Mouse (Mus musculus) urinary bladder, postnatal 36 days (tissue): ENCODE data around the gene Zmynd10.
"Not testable (repeated sequence)": the region's sequence is repeated elsewhere in the genome, so short reads cannot be mapped to it uniquely, and the experiment has no call there.

Source experiments
- DNase-seq, 2 experiments: peaks; one replicate each; pipeline ENCODE4 v3.0.0; 2022; ENCODE audit warnings: low spot score in 2 of 2, mixed read lengths in 1 of 2

Gene Zmynd10

DNA sequence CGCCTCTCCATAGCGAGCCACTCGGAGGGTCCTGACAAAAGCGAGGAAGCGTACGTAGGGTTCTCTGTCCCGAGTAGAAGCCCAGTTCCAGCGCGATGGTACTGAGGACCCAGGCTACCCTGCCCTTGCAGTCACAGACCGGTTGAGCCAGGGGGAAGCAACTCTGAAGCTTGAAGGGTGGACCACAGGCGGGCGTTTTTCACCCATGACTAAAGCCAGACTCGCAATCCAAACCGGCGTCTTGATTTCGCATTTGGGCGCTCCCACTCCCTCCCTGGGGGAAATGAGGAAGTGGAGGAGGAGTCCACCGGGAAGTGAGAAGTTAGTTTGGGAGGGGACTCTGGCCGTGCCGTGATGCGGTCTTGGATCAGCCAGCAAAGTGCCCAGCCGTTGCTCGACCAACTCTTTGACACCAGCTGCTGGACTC is 7.9 kb downstream of the Zmynd10 start:
- DNase-seq, result peak in 1 of 2 experiments; percentile 76

DNA sequence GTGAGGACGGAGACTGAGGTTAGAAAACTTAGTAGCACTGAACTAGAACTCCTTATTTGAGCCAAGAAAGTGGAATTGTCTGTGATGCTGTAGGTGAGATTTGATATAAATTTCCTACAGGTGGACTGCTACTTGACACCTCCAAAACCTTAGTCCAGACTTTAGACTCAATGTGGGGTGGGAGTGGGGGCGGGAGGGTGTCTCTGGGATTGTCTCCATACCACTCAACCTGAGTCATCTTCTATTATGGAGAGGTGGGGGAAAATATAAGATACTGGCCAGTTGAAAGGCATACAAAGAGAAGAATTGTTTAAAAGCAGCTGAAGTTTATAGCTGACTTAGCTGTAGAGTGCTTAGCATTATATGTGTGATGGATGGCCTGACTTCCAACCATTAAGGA is 8.6 kb downstream of the Zmynd10 start:
- DNase-seq, result no peak

DNA sequence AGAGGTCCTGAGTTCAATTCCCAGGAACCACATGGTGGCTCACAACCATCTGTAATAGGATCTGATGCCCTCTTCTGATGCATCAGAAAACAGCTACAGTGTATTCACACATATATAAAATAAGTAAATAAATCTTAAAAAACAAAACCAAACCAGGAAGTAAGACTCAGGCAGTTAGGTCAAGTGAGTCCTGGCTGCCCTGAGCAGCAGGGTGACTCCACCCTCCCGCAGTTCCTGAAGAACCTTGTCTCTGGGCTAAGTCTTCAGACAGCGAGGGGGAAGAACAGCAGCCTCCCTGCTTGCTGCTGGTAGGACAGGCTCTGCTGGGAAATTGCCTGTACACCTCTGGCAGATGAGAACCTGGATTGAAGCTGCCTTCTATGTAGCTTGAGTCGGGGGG is 9.2 kb downstream of the Zmynd10 start:
- no peak for DNase-seq

DNA sequence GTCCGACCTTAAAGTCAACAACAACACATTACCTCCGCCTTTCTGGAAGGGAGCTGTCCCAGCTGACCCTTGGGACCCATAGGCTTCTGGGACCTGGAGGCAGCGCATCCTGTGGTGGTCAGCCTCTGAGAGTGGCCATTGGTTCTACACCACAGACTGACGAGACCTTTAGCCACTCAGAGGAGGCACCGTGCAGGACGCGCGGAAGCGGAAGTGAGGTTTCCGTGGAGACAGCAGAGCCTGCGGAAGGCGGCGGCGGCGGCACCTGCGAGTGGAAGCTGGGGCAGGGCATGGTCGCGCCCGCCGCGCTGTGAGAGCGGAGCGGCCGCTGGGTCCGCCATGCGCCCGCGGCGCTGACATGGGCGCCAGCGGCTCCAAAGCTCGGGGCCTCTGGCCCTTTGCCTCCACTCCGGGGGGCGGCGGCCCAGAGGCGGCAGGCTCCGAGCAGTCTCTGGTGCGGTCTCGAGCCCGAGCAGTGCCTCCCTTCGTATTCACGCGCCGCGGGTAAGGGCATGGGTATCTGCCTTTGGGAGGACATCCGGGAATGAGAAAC is 16.0 kb downstream of the Zmynd10 start, which contains the start of gene Tusc2:
TSS of gene Tusc2 (plus strand) at position 227 of the 553 bp plus-strand sequence.
- peak; percentile 89 to 95 for DNase-seq

DNA sequence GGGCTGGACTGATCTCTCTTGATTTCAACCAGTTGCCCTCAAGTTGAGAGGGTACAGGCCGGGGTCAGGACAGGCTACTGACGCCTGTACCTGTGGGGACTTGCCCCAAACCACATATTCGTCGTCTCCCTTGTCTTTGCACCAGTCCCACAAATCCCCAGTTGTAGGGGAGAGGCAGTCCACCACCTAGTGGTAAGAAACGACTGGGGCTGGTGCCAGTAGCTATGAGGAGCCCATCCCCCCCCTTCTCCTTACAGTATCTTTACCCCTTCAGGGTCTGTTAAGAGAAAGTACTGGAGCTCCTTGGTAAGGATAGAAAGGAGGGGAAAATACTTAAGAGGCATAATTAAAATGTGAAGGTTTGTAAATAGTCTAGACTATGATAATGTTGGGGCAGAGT is 18.5 kb downstream of the Zmynd10 start:
- not testable (repeated sequence) for DNase-seq

DNA sequence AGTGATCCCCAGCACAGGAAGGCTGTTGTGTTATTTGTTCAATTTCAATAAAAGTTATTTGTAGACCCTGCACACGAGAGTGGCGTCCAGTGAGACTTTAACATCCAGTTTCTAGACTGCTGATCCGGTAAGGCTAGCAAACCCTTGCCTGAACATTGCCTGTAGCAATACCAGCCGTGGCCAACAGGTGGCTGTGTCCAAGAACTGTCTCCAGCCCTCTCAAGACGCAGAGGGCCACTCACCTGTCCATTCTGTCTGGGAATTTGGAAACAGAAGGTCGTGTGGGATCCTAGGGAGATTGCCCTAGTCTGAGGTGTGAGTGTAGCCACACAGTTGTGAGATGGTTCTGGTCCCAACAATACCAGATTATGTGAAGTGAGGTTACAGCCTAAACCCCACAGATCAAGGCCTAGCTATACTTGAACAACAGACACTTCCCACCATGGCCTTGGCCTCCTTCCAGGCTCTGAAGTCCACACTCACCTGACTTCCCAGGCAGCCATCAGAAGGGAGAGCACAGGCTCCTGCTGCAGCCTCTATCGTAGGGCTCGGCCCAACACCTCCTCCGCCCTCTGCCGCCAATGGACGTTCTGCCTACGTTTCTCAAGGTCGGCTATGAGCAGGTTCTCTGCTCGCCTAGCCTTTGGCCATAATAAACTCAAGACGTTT is 19.1 kb downstream of the Zmynd10 start:
- DNase-seq, result peak; percentile 76 to 85

DNA sequence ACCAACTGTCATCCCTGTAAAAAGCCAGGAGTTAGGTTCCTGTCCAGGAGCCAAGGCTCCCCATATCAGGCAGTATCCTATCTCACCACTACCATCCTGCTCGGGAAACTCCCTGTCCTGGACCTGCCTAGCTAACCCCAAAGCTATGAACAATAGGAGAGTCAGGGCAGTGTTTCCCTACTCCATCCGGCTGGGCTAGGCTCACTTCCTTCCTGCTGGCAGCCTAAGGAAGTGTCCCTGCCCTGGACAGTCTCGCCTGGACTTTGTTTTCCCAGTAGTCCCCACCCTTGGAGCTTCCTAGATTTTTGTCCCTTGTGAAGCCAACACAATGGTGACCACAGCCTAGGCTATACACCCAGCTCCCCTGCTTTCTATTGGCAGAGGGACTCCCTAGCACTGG is 19.8 kb downstream of the Zmynd10 start:
- DNase-seq, result no peak

DNA sequence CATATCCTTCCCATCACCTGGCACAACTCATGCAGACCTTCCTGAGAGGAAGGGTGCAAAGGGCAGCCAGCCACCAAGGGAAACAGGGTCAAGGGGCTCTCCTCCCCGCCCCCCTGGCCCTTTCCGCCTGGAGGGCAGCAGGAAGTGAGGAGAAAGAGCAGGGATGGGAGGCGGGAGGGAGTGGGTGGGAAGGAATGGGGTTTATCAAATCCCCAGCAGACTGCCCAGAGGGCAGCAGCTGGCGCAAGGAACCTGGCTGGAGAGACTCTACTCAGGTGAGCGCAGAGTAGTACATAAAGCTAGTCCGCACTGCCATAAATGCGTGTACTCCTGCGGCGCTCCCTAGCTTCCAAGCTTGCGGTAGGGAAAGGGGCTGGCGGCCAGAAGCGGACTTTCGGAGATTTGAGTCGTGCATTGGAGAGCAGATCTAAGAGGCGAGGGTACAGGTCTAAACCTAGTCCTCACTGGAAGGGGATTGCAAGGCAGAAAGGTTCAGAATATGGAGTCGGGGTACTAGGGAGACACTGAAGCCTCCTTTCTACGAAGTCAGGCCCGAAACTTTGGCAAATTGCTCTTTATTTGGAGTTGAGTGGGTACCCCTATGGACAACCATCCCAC is 20.7 kb downstream of the Zmynd10 start, which contains the start of gene Hyal2:
TSS of gene Hyal2 (plus strand) at position 244 of the 618 bp plus-strand sequence.
- peak in 1 of 2 experiments; percentile 40 for DNase-seq

DNA sequence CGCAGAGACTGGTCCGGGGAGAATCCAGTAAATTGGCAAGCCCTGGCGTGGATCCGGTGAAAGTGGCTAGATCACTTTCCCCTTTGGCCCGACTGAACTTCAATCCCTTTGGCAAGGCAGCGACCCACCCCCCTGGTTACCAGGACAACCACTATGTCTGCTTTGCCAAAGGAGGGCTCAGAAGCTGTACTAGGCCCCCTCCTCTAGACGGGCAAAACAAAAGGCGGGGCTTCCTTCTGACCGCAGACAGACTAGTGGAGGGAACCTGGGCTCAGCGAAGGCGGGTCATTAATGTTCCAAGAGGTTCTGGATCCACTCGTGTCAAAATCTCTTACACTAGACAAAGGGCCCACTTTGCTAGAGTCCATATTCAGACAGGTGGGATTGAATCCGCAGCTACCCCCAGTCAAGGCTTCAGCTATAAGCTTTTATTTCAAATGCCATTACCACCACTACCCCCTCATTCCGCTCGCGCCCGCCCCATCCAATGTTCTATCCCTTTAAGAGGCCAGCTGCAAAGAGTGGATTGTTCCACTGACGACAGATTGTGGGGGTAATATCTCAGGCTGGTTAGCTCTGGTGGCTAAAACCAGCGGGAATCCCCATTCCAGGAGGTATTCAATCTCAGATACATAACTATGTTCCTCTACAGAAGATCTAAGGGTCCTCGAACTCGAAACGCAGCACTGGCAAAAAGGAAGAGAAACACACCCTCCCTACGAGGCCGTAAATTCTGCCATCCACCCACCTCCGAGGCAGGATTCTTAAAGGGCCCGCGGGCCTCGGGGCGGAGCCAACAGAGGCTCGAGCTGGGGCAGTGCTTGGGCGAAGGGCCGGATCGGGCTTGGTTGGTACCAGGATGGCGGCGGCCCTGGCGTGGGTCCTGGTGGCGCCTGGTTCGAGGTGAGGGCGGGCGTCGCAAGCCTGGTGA is 21.5 kb downstream of the Zmynd10 start:
- DNase-seq, result peak; percentile 79 to 88

DNA sequence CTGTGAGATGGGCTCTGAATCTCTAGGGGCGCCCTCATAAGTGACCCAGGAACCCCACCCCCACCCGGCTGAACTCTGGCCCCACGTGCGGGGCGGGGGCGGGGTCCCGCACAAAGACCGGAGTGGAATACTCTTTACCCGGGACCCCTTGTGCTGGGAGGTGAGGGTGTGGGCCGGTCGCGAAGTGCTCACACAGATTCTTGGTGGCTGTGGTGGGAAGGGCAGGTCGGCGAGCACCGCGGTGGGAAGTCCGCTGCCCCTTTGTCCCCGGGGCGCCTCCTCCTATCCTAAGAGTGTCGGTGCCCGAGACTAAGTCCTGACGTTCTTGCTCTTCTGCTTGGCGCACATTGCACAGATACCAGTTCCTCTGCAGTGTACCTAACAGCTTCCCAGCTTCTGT is 22.2 kb downstream of the Zmynd10 start:
- DNase-seq, result no peak

DNA sequence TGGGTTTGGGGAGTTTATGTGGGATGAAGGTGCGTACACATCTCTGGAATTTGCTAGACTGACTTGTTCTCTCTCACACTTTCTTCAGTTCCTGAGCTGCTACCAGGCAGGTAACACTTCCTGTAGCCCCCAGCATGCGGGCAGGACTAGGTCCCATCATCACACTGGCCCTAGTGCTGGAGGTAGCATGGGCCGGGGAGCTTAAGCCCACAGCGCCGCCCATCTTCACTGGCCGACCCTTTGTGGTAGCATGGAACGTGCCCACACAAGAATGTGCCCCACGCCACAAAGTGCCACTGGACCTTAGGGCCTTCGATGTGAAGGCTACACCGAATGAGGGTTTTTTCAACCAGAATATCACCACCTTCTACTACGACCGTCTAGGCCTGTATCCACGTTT is 22.9 kb downstream of the Zmynd10 start:
- no peak for DNase-seq

DNA sequence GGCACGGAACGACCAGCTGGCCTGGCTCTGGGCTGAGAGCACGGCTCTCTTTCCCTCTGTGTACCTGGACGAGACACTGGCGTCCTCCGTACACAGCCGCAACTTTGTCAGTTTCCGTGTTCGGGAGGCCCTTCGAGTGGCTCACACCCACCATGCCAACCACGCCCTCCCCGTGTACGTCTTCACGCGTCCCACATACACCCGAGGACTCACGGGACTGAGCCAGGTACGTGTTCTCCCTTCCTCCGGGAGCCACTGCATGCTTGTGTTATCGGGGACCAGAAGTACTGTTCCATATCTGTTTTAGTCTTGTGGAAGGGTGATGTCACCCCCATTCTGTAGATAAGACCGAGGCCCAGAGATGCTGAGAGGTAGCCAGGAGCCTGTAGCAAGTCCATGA is 23.7 kb downstream of the Zmynd10 start:
- no peak for DNase-seq

DNA sequence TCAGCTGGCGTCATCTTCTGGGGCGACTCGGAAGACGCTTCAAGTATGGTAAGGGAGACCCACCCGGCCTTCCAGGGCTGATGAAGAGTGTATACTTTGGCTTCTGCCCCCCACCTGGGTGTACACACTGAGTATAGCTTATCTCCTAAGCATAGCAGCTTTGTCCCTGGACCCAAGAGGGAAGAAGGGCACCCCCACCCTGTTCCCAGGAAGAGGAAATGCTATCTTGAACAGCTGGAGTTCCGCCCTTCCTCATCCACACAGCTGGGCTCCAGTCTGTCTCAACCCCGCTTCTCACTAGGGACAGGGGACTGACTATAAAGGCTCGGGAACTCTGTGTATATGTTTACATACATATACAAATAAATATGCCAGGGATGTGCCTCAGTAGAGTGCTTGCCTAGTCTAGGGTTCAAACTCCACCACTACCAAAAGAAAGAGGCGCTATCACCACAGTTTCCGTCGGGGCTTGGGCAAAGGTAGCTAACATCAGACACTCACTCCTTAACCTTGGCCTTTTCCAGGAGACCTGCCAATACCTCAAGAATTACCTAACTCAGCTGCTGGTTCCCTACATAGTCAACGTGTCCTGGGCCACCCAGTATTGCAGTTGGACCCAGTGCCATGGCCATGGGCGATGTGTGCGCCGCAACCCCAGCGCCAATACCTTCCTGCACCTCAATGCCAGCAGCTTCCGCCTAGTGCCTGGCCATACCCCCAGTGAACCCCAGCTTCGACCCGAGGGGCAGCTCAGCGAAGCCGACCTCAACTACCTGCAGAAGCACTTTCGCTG is 24.6 kb downstream of the Zmynd10 start:
- no peak for DNase-seq

DNA sequence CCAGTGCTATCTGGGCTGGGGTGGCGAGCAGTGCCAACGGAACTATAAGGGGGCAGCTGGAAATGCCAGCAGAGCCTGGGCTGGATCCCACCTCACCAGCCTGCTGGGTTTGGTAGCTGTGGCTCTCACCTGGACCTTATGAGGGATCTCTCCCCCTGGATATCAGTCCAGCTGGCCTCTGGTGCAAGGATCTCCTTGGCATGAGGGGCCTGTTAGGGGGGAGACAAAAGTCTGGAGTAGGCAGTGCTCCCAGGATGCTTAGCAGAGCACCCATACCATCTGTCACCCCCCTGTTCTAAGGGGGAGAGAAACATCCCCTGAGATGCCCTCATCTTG is 25.2 kb downstream of the Zmynd10 start:
- DNase-seq, result no peak

DNA sequence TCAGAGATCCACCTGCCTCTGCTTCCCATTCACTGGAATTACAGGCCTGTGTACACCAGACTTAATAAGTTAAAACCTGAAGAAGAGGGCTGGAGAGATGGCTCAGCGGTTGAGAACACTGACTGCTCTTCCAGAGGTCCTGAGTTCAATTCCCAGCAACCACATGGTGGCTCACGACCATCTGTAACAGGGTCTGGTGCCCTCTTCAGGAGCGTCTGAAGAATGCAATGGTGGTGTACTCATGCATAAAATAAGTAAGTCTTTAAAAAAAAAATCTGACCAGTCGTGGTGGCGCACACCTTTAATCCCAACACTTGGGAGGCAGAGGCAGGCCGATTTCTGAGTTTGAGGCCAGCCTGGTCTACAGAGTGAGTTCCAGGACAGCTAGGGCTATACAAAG is 26.7 kb downstream of the Zmynd10 start:
- not testable (repeated sequence) for DNase-seq

DNA sequence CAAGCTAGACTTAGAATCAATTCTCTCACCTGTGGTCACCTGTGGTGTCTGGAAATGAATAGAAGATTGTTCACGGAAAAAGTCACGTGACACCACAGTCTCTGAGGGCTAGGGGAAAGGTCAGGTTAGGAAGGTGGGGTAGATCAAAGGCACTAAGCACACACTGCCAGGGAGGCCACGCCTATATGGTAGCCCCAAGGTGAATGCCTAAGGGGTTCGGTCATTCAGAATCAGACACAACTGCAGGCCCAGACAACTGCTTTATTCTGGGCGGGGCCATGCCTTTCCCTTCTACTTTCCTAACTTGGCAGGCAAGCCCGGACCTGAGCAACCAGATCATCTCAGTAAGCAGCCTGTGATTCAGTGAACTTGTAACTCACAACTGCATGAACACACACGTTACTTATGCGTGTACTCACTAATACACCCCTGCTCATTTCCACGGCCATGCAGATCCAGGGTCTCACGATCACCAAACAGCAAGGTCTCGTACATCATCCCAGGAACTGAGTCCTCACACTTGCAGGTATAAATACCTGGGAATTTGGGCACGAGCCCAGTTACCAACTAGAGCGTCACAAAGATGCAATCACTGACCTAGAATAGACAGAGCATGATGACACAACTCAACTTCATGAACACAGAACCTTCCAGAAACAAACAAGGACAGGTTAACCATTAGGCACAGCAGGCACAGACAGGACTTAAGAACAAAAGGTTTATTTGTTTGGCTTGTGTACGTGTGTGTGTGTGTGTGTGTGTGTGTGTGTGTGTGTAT is 28.7 kb downstream of the Zmynd10 start:
- peak; percentile 74 to 76 for DNase-seq

DNA sequence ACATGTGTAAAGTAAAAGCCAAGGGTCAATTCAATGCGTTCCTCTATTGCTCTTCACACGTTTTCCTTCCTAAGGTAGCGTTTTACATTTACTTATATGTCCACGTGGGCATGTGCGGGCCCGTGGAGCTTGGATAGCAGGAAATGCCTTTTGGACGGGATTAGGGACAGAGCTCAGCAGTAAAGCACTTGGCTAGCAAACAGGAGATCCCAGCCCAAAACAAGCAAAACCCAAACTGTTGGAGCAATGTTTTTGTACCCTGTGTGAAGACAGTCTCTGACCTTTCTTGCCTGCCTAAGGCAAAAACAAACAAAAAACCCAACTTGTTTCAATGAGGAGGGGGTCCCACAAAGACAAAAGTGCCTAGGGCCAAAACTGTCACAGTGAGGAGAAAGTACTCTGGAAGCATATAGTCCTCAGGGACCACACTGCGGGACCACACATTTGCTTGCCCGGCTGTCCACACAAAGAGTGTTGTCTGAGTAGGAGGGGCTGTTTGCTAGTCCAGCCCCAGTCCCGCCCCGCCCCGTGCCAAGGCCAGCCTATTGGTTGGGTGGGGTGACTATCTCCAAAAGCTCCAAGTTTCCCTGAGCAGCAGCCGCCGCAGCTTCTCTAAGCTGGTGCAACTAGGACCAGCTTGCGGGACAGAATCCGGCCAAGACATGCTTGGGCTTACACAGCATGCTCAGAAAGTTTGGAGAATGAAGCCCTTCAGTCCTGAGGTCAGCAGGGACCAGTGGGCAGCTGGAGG is 29.4 kb downstream of the Zmynd10 start, which contains the start of gene Hyal1:
TSS of gene Hyal1 (plus strand) at position 571 of the 751 bp plus-strand sequence.
- DNase-seq, result peak; percentile 81 to 88

DNA sequence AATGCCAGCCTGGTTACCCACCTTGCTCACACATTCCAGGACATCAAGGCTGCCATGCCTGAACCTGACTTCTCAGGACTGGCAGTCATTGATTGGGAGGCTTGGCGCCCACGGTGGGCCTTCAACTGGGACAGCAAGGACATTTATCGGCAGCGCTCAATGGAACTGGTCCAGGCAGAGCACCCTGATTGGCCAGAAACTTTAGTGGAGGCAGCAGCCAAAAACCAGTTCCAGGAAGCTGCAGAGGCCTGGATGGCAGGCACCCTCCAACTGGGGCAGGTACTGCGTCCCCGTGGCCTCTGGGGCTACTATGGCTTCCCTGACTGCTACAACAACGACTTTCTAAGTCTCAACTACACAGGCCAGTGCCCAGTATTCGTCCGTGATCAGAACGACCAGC is 30.8 kb downstream of the Zmynd10 start:
- DNase-seq, result no peak

DNA sequence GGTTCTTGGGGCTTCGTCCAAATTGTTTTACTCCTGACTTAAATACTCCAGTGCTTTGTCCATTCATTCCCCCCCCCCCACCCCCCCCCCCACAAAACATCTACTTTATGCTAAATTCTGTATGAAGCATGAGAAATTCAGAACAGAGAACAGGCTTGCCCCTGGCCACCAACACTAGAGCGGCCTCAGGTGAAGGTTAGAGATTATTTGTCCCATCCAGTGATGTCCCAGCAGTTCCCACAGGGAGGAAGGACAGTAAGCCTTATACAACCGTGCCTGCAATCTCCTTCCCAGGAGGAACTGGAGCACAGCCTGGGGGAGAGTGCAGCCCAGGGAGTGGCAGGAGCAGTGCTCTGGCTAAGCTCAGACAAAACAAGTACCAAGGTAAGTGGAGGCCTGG is 31.5 kb downstream of the Zmynd10 start, which contains the start of gene Naa80:
TSS of gene Naa80 (plus strand) at position 301 of the 400 bp plus-strand sequence.
- DNase-seq, result no peak
